Mouse (Mus musculus) ES-E14 (cell line): ENCODE measurements around the gene Rubcn. TPM values are rescaled to one million over a fixed set of nuclear protein-coding genes. Genes with fewer than 3 reads are reported as not detected.

Source experiments
- DNase-seq: peaks from one replicate; pipeline ENCODE4 v3.0.0-alpha.2; 2013; ENCODE audit warnings: low read depth, low spot score
- H3K27ac ChIP-seq: 2 replicates; pipeline ENCODE4 v1.5.1; 2012; ENCODE audit warnings: low read depth, mild to moderate bottlenecking, low read length, moderate library complexity, mixed read lengths; ENCODE audit not compliant: poor library complexity, insufficient read depth, severe bottlenecking
- H3K36me3 ChIP-seq: 2 replicates; pipeline ENCODE4 v1.6.1; 2012; ENCODE audit warnings: mild to moderate bottlenecking, low read length, moderate library complexity, mixed read lengths; ENCODE audit not compliant: control insufficient read depth, poor library complexity, insufficient read depth, severe bottlenecking
- H3K4me1 ChIP-seq, 2 experiments: fragments of 150-350 bp in 1 of 2; sonication (generic) in 1 of 2; 2 replicates each; pipeline ENCODE4 v1.6.1; 2012; ENCODE audit warnings: low read length in 2 of 2, mild to moderate bottlenecking in 1 of 2, mixed read lengths in 1 of 2; ENCODE audit not compliant: control insufficient read depth in 2 of 2, insufficient read depth in 2 of 2, poor library complexity in 1 of 2
- H3K4me3 ChIP-seq, 2 experiments: fragments of 150-350 bp in 1 of 2; sonication (generic) in 1 of 2; 2 replicates each; pipeline ENCODE4 v1.5.1; 2012; ENCODE audit warnings: low read length in 2 of 2, low read depth in 1 of 2, mild to moderate bottlenecking in 1 of 2, mixed read lengths in 1 of 2; ENCODE audit not compliant: insufficient read depth in 1 of 2, poor library complexity in 1 of 2, severe bottlenecking in 1 of 2
- H3K9ac ChIP-seq: 2 replicates; pipeline ENCODE4 v1.6.1; 2012; ENCODE audit warnings: low read depth, mild to moderate bottlenecking, low read length, mixed read lengths; ENCODE audit not compliant: poor library complexity, insufficient read depth, severe bottlenecking
- H3K9me3 ChIP-seq: fragments of 150-350 bp; sonication (generic); 2 replicates; pipeline ENCODE4 v1.6.1; 2012; ENCODE audit warnings: low read depth, mild to moderate bottlenecking, low read length; ENCODE audit not compliant: control insufficient read depth, insufficient read depth
- CHD2 ChIP-seq: IDR thresholded peaks from 2 replicates; pipeline ENCODE4 v1.6.1; 2014; ENCODE audit warnings: mild to moderate bottlenecking, low read depth, low read length, inconsistent platforms
- HCFC1 ChIP-seq: IDR thresholded peaks from 2 replicates; pipeline ENCODE4 v1.6.1; 2012; ENCODE audit warnings: low read length, inconsistent platforms, borderline replicate concordance; ENCODE audit not compliant: insufficient read depth
- MAFK ChIP-seq: IDR thresholded peaks from 2 replicates; pipeline ENCODE4 v1.6.1; 2014; ENCODE audit warnings: mild to moderate bottlenecking, low read depth, low read length, inconsistent platforms; ENCODE audit not compliant: insufficient read depth
- ZC3H11A ChIP-seq: IDR thresholded peaks from 2 replicates; pipeline ENCODE4 v1.6.1; 2012; ENCODE audit warnings: low read depth, mild to moderate bottlenecking, inconsistent platforms, low read length, borderline replicate concordance
- ZNF384 ChIP-seq: IDR thresholded peaks from 2 replicates; pipeline ENCODE4 v1.6.1; 2012; ENCODE audit warnings: low read depth, low read length, inconsistent platforms
- in situ Hi-C, 2 experiments: fragments of 600-800 bp; cut with MboI; formaldehyde crosslinking; loops; one replicate each; pipeline ENCODE4 v1.15.1; 2025; ENCODE audit warnings: low sequenced_read_pairs in 2 of 2, inconsistent platforms in 1 of 2; ENCODE audit not compliant: unreplicated experiment in 2 of 2
- total RNA-seq: library from RNA; depleted of rRNA; stranded (reverse); fragments of 300-350 nt; gene quantifications from 2 replicates; pipeline ENCODE4 v1.2.3, GENCODE M21; 2012

Rubcn gene
- total RNA-seq, 1 experiment, result 19.4 TPM

DNA sequence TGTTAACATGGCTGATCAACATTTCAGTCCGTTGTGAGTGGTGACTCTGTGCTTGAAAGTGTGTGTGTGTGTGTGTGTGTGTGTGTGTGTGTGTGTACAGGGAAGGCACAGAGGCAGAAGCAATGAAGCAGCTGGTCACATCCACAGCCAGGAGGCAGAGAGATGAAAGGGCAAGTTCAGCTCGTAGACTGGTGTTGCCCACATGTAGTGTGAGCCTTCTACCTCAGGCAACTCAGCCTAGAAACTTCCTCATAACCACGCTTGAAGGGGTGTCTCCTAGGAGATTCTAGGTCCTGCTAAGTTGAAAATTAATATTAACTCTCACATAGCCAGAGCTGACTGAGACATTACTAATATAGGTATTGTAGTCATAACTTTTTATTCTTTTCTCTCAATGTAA is 4.2 kb downstream of the Rubcn start:
- no peaks in the 10 kb centered on the region for H3K36me3 ChIP-seq
- in situ Hi-C loops, result no loop called here
- TF ChIP-seq ZC3H11A (no peak), ZNF384 (no peak), CHD2 (no peak), HCFC1 (no peak), MAFK (no peak)

DNA sequence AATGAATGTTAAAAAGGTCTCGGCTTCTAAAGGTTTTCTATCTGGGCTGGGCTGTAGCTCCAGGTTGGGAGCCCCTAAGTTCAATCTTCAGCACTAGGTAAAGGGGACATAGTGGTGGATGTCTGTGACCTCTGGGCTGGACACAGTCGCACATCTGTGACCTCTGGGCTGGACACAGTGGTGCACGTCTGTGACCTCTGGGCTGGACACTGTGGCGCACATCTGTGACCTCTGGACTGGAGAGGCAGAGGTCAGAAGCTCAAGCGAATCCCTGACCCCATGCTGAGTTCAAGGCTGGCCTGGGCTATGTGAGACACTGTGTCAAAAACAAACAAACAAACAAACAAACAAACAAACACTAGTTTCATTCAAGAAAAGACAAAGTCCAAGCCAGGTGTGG is 7.3 kb downstream of the Rubcn start:
- no peak for DNase-seq
- H3K9ac ChIP-seq, result no peak overlapping the region
- no peak for TF ChIP-seq ZC3H11A
- no peak for TF ChIP-seq HCFC1
- TF ChIP-seq CHD2, result no peak
- no peak for TF ChIP-seq ZNF384
- no peak for TF ChIP-seq MAFK
- H3K36me3 ChIP-seq, result no peaks in the 10 kb centered on the region
- no peak overlapping the region for H3K27ac ChIP-seq
- in situ Hi-C loops, result no loop called here
- H3K9me3 ChIP-seq, result no peaks in the 10 kb centered on the region
- peaks cover 0 to 2% of the 10 kb centered on the region in 2 experiments; a peak in 1 of 4 replicates for H3K4me1 ChIP-seq
- no peak overlapping the region for H3K4me3 ChIP-seq

More for the DNA sequence above, 4.2 kb downstream of the Rubcn start:
- no peak overlapping the region for H3K27ac ChIP-seq
- peaks cover 0 to 2% of the 10 kb centered on the region in 2 experiments; a peak in 1 of 4 replicates for H3K4me1 ChIP-seq
- H3K4me3 ChIP-seq, result no peak overlapping the region
- no peak overlapping the region for H3K9ac ChIP-seq
- no peaks in the 10 kb centered on the region for H3K9me3 ChIP-seq
- DNase-seq, result no peak

DNA sequence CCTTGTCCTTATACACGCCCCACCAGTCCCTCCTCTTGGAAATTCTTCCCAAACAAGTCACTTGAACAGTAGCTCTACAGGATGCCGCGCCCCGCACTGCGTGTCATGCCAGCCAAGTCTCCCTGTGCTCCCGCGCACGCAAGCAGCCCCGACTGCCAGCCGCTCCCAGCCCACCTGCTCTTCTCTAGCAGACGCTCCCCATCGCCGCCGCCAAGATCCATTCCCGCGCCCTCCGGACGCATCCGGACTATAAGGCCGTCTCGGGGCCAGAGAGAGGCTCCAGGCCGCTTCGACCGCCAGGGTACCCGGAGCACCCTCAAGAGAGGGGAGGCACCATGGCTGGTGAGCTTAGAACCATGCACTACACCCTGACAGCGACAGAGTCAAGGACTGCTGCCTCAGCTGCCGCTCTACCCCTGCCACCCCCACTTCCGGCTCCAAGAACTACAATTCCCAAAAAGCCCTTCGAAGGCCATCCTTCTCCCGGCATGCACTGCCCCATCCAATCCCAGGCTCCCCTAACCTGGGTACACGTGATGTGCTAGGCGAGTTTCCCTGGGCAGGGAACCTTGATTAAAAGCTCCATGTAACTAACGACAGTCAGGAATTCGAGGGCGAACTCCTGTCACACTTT is 9.5 kb downstream of the Rubcn start:
- H3K9me3 ChIP-seq, result no peaks in the 10 kb centered on the region
- TF ChIP-seq HCFC1, result peak; percentile 96
- TF ChIP-seq CHD2, result peak; percentile 46; the same call in 1 of the 2 replicates
- no peak for TF ChIP-seq ZNF384
- TF ChIP-seq MAFK, result peak; percentile 78
- no peak for TF ChIP-seq ZC3H11A
- peak overlapping the region; percentile 92 to 98 for H3K4me3 ChIP-seq
- no peaks in the 10 kb centered on the region for H3K36me3 ChIP-seq
- peak; percentile 85 for DNase-seq
- no peak overlapping the region for H3K27ac ChIP-seq
- peaks cover 2% of the 10 kb centered on the region in 2 experiments; a peak in 2 of 4 replicates for H3K4me1 ChIP-seq
- in situ Hi-C loops, result no loop called here
- peak overlapping the region; percentile 85 for H3K9ac ChIP-seq

DNA sequence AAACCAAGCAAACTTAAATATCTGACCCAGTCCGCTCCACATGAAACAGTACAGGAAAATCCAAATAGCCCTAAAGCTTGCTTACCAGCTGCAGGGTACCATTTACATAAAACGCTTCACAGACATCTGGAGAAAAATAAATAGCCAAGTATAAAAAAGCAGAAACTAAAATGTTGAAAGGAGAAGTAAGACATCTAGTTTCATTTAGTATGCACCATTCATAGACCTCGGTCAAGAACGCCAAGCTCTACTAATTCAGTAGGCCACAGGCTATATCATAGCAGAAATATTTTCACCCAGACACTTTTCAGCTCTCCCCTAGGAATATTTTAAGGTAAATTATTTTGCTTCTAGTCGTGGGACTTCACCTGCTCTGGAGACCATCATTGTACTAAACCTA is 10.9 kb downstream of the Rubcn start:
- H3K4me1 ChIP-seq, result peaks cover 2% of the 10 kb centered on the region in 2 experiments; a peak in 2 of 4 replicates
- H3K4me3 ChIP-seq, result no peak overlapping the region
- no peak overlapping the region for H3K9ac ChIP-seq
- no peaks in the 10 kb centered on the region for H3K9me3 ChIP-seq
- H3K27ac ChIP-seq, result no peak overlapping the region
- in situ Hi-C loops, result no loop called here
- H3K36me3 ChIP-seq, result no peaks in the 10 kb centered on the region
- DNase-seq, result no peak
- TF ChIP-seq ZC3H11A, result no peak
- no peak for TF ChIP-seq ZNF384
- no peak for TF ChIP-seq HCFC1
- no peak for TF ChIP-seq CHD2
- TF ChIP-seq MAFK, result no peak
